Mouse (Mus musculus): ENCODE results near the gene Smcr8. TPM values are rescaled to one million over a fixed set of nuclear protein-coding genes. Genes with fewer than 3 reads are reported as not detected.

Gene Smcr8
- total RNA-seq (2021), result 10 to 100 TPM; 30.2 to 31.8 TPM

DNA sequence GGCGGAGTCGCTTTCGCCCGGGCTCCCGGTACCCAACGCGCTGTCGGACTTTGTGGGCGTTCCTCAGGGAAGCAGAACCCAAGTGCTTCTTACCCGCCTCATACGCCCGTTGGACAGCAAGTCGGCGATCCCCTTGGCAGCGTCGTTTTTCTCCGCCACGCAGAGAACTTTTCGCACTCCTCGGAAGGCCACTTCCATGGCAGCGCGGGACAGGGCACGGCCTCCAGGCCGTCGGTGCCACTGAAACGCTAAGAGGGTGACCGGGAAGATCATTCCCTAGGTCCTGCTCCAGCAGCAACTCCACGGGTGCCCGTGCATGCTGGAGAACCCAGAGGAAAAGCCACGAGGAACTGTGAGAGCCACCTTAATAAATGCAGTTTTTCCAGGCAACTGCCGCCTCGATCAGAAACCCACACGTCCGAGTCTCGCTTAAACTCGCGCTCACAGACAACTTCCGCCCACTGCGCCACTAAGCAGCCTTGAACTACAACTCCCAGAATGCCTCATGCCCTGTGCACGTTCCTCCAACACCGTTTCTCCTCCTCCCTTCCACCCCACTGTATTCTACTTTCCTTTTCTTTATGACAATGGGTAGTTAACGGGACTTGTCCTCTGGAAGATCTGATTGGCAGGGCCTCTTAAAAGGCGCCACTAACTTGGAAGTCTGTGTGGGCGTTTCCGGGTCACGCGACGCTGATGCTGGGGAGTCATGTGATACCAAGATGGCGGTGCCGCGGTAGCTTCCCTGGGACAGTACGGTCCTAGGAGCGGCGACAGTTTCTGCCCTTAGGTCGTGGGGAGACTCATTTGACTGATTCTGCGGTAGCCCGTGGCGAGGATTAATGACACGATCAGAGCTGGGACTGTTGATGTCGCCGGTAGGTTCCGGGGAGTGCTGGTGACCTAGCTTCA is at the start of gene Smcr8, which contains the start of gene Top3a:
Gene Smcr8 (plus strand): TSS at position 696 of the 912 bp plus-strand sequence.
Gene Top3a (minus strand): TSS at position 537 of the 912 bp plus-strand sequence.
- peak; percentile 89 to 90 for DNase-seq (ENCODE audit: low spot score in 2 of 2)
- intact Hi-C loops (cut with DNase I), result no loop called here

DNA sequence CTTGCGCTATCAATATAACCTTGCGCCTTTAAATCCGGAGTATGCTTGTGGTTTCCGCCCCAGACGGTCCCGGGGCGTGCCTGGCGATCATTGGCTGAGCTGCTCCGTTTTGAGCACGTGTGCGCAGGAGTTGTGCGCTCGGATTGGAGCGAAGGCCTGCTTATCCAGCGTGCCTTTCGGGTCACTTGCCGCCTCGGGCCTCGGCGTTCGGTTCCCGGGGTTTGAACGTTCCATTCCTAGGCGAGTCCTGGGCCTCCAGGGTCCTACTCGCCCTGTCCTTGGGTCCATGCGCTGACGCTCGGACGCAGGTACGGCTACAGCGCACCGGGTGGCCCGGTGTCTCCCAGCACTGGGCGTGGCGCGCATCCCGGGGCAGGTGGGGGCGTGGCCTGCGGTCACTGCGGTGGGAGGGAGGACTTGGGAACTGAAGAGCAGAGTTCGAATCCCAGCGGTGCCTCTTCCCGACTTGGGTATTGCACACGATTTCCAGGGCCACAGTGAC is 49.0 kb upstream of the Smcr8 start, which contains the start of gene Mief2:
Gene Mief2 (plus strand): TSS at position 139 of the 502 bp plus-strand sequence.
- DNase-seq (ENCODE audit: low spot score in 2 of 2), result peak; percentile 94 to 95
- intact Hi-C loops (cut with DNase I), result no loop called here

DNA sequence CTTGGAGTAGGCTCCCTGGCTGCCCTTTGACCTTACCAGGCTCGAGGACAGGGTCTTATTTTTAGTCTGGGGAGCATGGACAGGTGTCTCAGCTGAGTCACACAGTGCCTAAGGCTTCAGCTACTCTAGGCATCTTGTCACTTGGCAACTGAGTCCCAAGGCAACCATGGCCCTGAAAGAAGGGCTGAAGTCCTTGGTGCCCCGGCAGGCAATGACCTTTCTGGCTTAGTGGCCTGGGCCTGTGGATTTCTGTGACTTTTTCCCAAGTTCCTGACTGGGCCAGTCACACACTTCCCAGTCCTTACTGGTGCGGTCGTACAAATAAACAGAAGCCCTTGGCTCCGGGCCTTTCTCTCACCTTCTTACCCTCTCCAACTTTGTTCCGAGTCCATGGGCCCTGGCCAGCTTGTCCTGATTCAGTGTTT is 48.1 kb upstream of the Smcr8 start:
- DNase-seq (ENCODE audit: low spot score in 2 of 2), result no peak
- intact Hi-C loops (cut with DNase I), result no loop called here

DNA sequence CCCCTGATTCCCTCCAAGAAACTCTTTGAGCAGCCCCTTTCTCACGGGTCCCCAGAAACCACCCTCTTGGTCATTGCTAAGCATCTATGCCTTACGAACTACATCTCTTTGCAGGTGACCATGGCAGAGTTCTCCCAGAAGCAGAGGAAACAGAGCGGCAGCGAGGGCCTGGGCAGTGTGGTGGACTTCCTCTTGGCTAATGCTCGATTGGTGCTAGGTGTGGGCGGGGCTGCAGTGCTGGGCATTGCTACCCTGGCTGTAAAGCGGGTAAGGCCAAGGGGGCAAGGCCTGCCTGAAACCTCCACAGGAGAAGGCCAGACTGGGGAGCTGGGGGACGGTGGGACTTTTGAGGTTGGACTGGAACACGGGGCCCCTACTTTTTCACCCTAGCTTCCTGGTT is 47.2 kb upstream of the Smcr8 start:
- no peak for DNase-seq (ENCODE audit: low spot score in 2 of 2)
- intact Hi-C loops (cut with DNase I), result no loop called here

DNA sequence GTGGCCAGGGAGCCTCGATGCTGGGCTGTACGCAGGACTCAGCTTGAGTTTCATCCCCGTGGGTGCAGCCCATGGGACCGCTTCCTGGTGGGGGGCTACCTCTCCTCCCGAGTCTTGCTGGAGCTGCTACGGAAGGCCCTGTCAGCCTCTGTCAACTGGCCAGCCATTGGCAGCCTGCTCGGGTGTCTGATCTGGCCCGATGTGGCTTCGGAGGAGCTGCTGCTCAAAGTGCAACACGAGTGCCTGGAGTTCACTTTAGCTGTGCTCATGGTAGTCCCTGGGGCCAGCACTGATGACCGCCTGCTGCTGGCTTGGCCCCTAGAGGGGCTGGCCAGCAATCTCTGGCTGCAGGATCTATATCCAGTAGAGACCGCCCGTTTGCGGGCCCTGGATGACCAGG is 46.1 kb upstream of the Smcr8 start:
- intact Hi-C loops (cut with DNase I), result no loop called here

DNA sequence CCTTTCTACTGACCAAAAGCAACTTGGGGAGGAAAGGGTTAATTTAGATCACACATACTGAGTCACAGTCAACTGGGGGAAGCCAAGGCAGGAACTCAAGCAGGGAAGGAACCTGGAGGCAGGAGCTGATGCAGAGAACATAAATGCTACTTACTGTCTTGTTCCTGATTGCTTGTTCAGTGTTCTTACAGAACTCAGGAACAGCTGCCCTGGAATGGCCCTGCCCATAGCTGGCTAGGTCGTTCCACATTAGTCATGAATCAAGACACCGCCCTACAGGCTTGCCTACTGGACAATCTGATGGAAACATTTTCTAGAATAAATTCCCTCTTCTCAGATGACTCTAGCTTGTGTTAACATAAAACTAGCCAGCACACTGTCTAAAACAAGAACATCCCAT is 43.1 kb upstream of the Smcr8 start:
- intact Hi-C loops (cut with DNase I), result no loop called here
- DNase-seq (ENCODE audit: low spot score in 2 of 2), result no peak

More for the DNA sequence above, 46.1 kb upstream of the Smcr8 start:
- no peak for DNase-seq (ENCODE audit: low spot score in 2 of 2)

DNA sequence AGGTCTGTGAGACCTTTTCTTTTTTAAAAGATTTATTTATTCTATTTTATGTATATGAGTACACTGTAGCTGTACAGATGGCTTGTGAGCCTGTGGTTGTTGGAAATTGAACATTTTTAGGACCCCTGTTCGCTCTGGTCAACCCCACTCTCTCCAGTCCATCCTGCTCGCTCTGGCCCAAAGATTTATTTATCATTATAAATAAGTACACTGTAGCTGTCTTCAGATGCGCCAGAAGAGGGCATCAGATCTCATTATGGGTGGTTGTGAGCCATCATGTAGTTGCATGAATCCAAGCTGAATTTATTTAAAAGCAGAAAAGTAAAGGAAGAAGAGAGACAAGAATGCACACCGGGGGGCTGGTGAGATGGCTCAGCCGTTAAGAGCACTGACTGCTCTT is 42.1 kb upstream of the Smcr8 start:
- intact Hi-C loops (cut with DNase I), result no loop called here

DNA sequence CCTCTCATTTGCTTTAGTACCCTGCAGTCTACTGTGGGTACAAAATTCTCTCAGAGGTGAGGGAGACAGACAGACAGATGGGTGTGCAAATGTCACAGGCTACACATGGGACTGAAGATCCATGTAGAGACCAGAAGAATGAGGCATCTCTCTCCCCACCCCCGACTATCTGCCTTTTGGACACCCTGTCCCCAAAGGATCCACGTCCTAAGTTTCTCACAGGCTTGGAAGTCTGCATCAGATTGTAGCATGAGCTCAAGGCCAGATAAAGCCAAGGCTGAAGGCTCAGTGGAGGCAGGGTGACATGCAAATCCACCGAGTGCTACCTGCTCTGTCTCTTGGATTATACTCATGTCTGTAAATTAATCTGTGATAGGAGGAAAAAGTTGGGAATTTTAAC is 40.8 kb upstream of the Smcr8 start:
- intact Hi-C loops (cut with DNase I), result no loop called here
- no peak for DNase-seq (ENCODE audit: low spot score in 2 of 2)

More for the DNA sequence above, 42.1 kb upstream of the Smcr8 start:
- DNase-seq (ENCODE audit: low spot score in 2 of 2), result no peak

DNA sequence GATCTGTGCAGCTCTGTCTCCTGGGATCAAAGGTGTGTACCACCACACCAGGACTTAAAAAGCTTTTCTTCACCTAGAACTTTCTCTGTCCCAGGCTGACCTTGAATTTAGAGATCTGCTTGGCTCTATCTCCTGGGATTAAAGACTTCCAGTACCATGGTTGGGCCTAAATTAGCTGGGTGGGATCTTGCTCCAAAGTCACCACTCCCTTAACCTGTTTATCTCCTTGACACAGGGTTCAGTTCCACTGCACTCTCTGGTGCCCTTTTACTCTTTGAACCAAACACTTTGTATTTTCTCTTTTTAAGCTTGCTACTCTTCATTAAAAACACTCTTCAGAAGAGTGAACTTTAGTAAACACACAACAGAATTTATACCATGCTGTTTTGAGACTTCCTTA is 39.9 kb upstream of the Smcr8 start:
- DNase-seq (ENCODE audit: low spot score in 2 of 2), result no peak
- intact Hi-C loops (cut with DNase I), result no loop called here

DNA sequence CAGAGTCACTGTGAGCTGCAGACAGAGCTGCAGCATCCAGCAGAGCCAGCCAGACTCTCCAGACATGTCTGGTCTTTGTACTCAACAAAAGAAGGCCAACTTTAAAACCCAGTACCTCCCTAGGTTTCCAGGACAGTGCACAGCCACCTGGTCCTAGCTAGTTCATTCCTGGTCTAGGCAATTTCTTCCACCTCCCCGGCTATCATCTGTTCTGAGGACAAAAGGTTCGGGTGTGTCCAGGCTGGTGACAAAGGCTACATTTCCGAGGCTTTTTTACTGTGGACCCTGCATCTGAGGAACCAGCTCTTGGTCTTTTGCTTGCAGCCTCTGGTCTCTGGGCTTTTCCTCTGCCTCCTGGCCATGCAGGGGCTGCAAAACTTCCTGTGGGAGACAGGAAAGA is 37.0 kb upstream of the Smcr8 start:
- no peak for DNase-seq (ENCODE audit: low spot score in 2 of 2)
- intact Hi-C loops (cut with DNase I), result no loop called here

DNA sequence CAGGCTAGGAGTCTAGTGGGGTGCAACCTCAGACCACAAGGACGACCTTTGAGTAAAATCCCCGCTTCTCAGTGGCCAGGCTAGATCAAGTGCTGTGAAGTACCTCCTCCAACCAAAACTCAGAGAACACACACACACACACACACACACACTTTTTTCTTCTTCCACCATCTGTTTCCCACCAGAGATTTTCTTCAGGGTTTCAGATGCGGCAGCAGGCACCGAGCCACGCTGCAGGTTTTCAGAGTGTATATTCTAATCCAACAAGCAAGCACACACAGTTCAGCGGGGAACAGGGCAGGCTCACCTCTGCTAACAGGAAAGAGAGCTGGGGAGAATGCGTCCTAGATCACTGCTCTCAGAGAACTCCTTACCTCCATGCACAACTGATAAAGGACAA is 21.8 kb upstream of the Smcr8 start:
- DNase-seq (ENCODE audit: low spot score in 2 of 2), result peak in 1 of 2 experiments; percentile 16
- intact Hi-C loops (cut with DNase I), result no loop called here

DNA sequence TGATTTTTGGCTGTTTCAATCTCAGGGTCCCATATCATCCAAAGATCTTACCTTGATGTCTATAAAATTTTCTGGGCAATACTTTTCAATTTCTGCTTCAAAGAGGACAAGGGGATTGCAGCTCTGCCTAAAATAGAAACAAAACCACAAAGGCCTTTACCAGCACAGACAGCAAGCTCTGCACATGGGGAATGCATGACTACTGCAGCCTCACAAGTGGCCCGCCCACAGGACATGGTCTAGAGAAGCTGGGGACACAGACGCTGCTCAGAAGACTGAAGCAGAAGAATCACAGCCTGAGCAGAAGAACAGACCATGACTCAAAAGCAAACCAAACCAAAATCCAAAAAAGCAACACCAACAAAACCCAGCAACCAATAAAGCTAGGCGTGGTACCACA is 15.6 kb upstream of the Smcr8 start:
- DNase-seq (ENCODE audit: low spot score in 2 of 2), result no peak
- intact Hi-C loops (cut with DNase I), result no loop called here

DNA sequence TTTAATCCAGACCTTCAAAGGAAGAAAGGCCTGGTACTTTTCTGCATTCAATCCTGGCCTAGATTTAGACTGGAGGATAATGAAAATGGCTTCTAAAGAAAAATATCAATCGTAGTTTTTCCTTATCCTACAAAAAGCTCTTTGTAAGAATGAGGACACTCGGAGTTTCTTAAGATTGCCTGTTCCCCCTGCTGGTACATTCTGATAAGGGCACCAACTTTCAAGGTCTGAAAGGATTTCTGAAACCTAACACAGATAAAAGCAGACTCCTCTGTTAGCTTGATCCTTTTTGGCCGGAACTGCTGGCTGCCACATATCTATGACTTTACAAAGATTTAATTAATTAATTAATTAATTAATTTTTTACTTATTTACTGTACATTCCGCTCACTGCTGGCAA is 10.4 kb upstream of the Smcr8 start:
- no peak for DNase-seq (ENCODE audit: low spot score in 2 of 2)
- intact Hi-C loops (cut with DNase I), result no loop called here

DNA sequence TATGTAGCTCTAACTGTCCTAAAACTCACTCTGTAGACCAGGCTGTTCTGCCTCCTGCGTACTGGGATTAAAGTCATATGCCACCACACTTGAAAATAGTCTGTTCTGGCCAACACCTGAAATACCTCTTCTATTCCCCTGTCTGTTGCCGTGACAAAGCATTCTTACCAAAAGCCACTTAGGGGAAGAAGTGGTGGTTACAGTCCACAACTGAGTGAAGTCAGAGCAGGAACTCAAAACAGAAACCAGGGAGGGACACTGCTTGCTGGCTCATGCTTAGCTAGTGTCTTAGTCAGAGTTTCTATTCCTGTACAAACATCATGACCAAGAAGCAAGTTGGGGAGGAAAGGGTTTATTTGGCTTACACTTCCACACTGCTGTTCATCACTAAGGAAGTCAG is 8.0 kb upstream of the Smcr8 start:
- intact Hi-C loops (cut with DNase I), result no loop called here
- DNase-seq (ENCODE audit: low spot score in 2 of 2), result no peak

DNA sequence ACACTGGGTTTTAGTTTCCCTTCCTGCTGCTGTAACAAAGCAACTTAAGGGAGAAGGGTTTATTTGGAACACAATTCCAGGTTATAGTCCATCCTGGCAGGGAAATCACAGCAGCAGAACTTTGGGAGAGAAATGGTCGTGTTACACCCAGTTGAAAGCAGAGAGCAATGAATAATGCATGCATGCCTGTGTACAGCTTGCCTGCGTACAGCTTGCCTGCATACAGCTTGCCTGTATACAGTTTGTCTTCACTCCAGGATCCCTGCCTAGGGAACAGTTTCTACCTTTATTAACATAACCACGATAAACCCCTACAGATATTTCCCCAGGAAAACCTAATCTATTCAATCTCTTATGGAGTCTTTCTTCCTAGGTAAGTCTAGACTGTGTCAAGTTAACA is 6.5 kb upstream of the Smcr8 start:
- no peak for DNase-seq (ENCODE audit: low spot score in 2 of 2)
- intact Hi-C loops (cut with DNase I), result no loop called here

DNA sequence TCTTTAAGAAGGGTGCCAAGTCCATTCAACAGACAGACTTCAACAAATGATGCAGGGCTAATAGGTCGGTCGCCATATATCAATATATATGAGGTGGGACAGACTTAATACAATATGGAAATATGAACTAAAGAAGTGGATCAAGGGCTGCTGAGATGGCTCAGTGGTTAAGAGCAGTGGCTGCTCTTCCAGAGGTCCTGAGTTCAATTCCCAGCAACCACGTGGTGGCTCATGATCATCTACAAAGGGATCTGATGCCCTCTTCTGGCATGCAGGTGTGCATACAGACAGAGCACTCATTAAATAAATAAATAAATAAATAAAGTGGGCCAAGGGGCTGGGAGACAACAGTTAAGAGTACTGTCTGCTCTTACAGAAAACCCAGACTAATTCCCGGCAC is 5.2 kb upstream of the Smcr8 start:
- intact Hi-C loops (cut with DNase I), result no loop called here
- no peak for DNase-seq (ENCODE audit: low spot score in 2 of 2)

DNA sequence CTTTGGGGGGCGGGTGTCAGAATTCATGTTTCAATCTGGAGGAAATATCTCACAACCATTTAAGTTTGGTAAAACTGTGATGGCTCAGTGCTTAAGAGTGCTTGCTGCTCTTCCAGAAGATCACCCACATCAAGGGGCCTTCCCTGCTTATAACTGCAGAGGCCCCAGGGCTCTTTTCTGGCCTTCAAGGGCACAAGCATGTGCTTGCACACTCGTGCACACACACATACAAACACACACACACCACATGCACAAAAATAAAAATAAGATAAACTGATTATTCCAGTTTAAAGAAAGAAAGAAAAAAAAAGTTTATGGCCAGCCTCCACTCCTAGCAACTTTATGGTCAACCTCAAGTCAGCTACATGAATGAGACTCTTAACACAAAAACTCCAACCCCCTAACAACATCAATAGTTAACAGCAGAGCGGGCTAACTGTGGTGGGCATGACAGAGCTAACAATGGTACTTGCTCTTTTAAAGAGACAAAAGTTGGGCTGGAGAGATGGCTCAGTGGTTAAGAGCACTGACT is 3.1 kb upstream of the Smcr8 start:
- intact Hi-C loops (cut with DNase I), result no loop called here
- DNase-seq (ENCODE audit: low spot score in 2 of 2), result no peak

DNA sequence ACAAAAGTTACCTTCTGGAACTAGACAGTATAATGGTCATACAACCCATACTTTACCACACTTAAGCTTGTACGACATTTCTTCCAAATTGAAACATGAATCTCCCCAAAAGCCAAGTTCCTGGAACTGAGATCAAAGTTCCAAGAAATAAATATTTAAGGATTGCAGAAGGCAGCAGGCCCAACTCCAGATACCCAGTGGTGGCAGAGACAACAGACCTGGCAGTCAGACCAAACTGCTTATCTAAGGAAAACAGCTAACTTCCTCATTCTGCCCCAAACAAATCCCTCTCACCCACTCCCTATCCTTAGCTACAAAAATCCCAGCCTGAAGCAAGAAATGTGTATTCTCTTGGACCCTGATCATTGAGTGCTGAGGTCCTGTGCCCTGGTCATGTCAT is 2.5 kb upstream of the Smcr8 start:
- DNase-seq (ENCODE audit: low spot score in 2 of 2), result no peak
- intact Hi-C loops (cut with DNase I), result no loop called here

DNA sequence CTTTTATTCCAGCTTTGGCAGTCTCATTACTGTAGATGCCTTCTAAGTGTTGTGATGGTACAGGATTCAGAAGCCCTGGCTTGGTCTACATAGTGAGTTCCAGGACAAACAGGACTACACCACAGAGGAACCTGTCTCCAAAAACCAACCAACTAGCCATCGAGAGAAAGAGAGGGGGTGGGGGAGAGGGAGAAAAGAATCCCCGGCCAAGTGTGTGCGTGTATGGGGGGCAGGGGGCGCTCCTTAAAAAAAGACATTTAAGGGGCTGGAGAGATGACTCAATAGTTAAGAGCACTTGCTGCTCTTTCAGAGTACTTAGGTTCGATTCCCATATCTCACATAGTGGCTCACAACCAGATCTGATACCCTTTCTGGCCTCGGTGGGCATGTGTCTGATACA is 1.7 kb upstream of the Smcr8 start:
- intact Hi-C loops (cut with DNase I), result no loop called here
- DNase-seq (ENCODE audit: low spot score in 2 of 2), result no peak

DNA sequence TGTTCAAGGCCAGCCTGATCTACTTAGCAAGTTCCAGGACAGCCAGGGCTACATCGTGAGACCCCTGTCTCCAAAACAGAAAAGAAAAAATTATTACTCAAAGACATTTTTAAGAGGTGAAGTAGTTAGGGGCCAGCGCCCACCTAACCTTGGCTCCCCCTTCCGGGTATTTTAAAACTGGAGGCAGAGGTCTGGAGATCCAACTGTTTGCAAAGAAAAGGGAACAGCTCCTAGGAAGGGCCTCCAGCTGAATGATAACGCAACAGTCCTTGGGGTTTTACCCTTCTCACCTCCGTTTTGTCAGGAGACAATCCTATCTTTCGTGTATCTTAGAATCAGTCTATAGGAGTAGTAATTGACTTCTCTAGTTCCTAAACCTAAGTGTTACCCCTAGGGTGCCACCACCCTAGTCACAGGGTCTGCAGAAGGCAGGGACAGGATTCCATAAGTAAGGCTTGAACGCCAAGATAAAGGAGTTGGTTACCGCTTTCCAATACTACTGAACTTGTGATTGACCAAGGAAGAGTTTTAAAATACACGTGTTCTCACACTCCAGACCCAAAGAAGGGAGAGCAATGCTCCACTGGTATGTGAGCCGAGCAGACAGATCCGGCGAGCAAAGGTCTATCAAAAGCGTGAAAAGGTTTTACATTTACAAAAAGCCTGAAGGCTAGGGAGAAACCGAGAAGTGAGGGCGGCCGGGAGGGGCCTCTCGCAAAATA is 1.1 kb upstream of the Smcr8 start:
- DNase-seq (ENCODE audit: low spot score in 2 of 2), result no peak
- intact Hi-C loops (cut with DNase I), result no loop called here
